Mouse (Mus musculus) 3134 (cell line): ENCODE measurements around the gene Dynll1.

ENCODE experiments used
- DNase-seq: peaks from one replicate; pipeline ENCODE4 v3.0.0-alpha.2; 2011; ENCODE audit warnings: low spot score; ENCODE audit not compliant: insufficient read length; ENCODE audit errors: extremely low read depth

Dynll1 gene

GRCm38 (mm10) chr5:115269969-115270368 is 30.8 kb downstream of the Dynll1 start:
- no peak for DNase-seq

GRCm38 (mm10) chr5:115268266-115268665 is 32.5 kb downstream of the Dynll1 start:
- DNase-seq, result no peak

- DNase-seq, result no peak
Observed at GRCm38 (mm10) chr5:115267469-115268045, 33.2 kb downstream of the Dynll1 start.

- no peak for DNase-seq
Observed at GRCm38 (mm10) chr5:115266787-115267468, 33.9 kb downstream of the Dynll1 start.

- DNase-seq, result no peak
Observed at GRCm38 (mm10) chr5:115266340-115266739, 34.5 kb downstream of the Dynll1 start.

GRCm38 (mm10) chr5:115262502-115263291 is 38.1 kb downstream of the Dynll1 start:
- no peak for DNase-seq

GRCm38 (mm10) chr5:115261880-115262279 is 38.9 kb downstream of the Dynll1 start:
- DNase-seq, result no peak

- no peak for DNase-seq
Observed at GRCm38 (mm10) chr5:115261141-115261540, 39.7 kb downstream of the Dynll1 start.

GRCm38 (mm10) chr5:115260356-115260755 is 40.4 kb downstream of the Dynll1 start:
- no peak for DNase-seq

GRCm38 (mm10) chr5:115256909-115257546 is 43.8 kb downstream of the Dynll1 start:
- DNase-seq, result no peak

- DNase-seq, result no peak
Observed at GRCm38 (mm10) chr5:115255472-115255871, 45.3 kb downstream of the Dynll1 start.
